Mouse (Mus musculus) thymus, adult 2 months (tissue): ENCODE data around the gene Xrcc4.

Experiments
- CTCF ChIP-seq: fragments of 200-500 bp; IDR thresholded peaks from 2 replicates; pipeline ENCODE4 v1.5.1; 2012; ENCODE audit warnings: mild to moderate bottlenecking, control low read depth, low read length, moderate library complexity, borderline replicate concordance; ENCODE audit not compliant: control insufficient read depth, poor library complexity, insufficient read depth; ENCODE audit errors: extremely low read depth
- POLR2A ChIP-seq: fragments of 200-500 bp; IDR thresholded peaks from 2 replicates; pipeline ENCODE4 v1.6.1; 2012; ENCODE audit warnings: mild to moderate bottlenecking, low read length, control low read depth, moderate library complexity; ENCODE audit not compliant: control insufficient read depth, poor library complexity, insufficient read depth; ENCODE audit errors: extremely low read depth

GRCm38 (mm10) chr13:89828429-89828970 lies 260.9 kb downstream of the Xrcc4 start:
- TF ChIP-seq POLR2A, result no peak
- TF ChIP-seq CTCF, result no peak
